Mouse (Mus musculus): Measurements from ENCODE around the gene Csf2ra. TPM values are rescaled to one million over a fixed set of nuclear protein-coding genes. Genes with fewer than 3 reads are reported as not detected.

The Csf2ra gene
- polyA plus RNA-seq (2012) = 289 and 401 TPM in 2 replicates

DNA sequence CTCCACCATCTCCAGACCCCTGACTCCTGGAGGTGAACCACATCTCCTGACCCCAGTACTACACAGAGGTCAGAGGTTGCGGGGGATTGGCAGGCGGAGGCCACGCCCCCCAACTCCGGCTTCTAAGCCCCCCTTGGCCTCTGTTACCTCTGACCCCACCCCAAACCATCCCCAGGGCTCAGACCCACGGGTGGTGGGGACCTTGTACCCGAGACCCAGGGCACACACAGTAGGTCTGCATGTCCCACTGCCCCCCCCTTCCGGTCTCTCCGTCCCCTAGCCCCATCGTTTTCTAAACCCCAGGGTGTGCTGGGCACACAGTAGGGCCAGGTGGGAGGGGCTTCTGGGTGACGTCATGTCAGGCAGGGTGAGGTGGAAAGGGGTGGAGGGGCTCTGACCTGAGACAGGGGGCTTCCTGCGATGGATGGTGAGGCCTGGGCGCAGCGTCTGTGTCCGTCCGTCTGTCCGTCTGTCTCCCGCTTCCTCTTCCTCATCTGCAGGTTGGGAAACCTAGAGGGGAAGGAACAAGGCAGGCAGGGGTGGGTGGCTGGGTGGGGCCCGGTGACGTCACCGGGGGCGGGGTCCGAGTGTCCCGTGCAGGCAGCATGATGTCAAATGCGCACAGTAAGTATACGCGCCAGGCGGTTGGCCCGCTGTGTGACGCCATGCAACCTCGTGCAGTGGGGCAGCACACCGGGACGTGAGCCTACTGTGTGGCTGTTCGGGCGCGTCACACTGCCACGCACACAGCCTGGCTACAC is at the start of gene Csf2ra:
Gene Csf2ra, minus strand, starts transcription at position 489 of the 761 bp plus-strand sequence.

DNA sequence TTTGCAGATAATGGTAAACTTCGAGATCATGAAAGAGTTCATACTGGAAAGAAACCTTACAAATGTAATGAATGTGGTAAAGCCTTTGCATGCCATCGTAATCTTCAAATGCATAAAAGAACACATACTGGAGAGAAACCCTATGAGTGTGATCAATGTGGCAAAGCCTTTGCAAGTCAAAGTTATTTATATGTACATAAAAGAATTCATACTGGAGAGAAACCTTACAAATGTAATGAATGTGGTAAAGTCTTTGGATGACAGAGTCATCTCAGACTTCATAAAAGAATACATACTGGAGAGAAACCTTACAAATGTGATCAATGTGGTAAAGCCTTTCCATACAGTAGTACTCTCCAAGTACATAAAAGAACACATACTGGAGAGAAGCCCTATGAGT is 44.6 kb downstream of the Csf2ra start, which contains the start of gene Gm6020:
Gene Gm6020, plus strand, starts transcription at position 301 of the 400 bp plus-strand sequence.

DNA sequence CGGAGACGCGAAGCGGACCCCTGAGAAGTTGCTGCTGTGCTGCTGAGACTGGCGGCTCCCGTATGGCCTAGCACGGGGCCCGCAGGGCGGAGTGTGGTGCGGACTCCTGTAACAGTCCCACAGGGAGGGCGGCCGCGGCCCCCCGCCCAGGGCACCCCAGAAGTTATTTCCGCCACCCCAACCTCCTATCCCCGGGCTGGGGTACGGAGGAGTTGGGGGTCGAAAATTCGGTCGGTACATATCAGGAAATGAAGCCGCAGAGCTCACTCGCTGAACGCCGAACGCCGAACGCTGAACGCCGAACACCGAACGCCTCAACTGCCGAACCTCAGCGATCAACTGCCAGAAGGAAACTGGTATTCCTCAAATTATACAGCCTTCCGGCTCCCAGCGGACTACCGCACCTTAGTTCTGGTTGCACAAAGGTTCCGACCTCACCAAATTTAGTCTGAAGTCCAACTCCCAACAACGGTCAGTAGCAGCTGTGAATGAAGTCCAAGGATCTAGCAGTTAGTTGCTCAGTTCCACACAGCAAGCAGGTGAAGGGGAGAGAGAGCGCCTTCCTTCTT is 52.4 kb downstream of the Csf2ra start, which contains the start of gene Gm7102:
Gene Gm7102, minus strand, starts transcription at position 554 of the 569 bp plus-strand sequence.

Other genes starting within 250 kb of the Csf2ra start
- gene Zfp950, start 87.6 kb downstream of the Csf2ra start, polyA plus RNA-seq (2012) = 0.45 and 0.48 TPM in 2 replicates
- 0.07 and 0.09 TPM in 2 replicates for gene Gm7102, start 52.1 kb downstream of the Csf2ra start, polyA plus RNA-seq (2012)
- not detected in 2 replicates for gene Gm6020, start 44.5 kb downstream of the Csf2ra start, polyA plus RNA-seq (2012)
- not detected in 2 replicates for gene Gm21060, start 68.6 kb upstream of the Csf2ra start, polyA plus RNA-seq (2012)

Data from megakaryocyte-erythroid progenitor cell, adult 5 weeks (primary cell).